Mouse (Mus musculus) regulatory T cell (primary cell): ENCODE results near the gene Gm20388.

Experiments
- in situ Hi-C: fragments of 300-600 bp; cut with MboI, MseI; formaldehyde crosslinking; loops from one replicate; pipeline ENCODE4 v1.15.1; 2025; ENCODE audit warnings: high pct_unique_total_duplicates

The Gm20388 gene

DNA sequence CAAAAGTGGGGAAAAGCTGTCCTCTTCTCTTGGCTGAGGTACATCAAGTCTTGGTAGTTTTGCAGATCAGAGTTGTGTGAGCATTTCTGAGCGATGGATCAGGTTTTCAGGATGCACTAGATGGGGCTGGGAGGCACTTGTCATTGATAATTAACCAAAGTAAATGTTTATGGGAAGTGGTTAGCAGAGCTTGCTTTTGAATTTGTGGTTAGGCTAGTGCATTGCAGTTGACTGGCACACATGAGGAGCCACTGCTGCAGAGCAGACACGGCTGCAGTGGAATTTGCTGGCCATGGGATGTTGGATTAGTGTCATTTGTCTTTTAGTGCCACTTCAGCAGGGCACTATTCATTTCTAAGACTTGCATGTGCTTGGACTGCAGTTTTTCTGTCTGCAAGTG is 3.5 kb downstream of the Gm20388 start:
- in situ Hi-C loops = loop anchor here (5.0 kb wide), 1 partner anchor 487 kb away; no protein-coding TSS in a partner anchor

DNA sequence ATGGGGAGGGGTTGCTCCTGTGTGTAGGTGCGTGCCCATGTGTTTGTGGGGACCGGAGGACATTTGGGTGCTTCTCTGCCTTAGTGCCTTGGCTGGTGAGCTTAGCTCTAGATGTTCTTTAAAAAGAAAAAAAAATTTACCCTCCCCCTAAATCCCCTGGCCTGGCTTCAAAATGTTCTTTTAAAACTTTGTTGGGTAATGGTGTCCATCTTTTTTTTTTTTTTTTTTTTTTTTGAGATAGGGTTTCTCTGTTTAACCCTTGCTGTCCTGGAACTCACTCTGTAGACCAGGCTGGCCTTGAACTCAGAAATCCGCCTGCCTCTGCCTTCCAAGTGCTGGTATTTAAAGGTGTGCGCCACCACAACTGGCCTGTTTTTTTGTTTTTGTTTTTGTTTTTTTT is 4.7 kb downstream of the Gm20388 start:
- in situ Hi-C loops = no loop called here

- in situ Hi-C loops = no loop called here
These were observed 5.7 kb downstream of the Gm20388 start for GRCm38 (mm10) chr8:119916237-119916892.

DNA sequence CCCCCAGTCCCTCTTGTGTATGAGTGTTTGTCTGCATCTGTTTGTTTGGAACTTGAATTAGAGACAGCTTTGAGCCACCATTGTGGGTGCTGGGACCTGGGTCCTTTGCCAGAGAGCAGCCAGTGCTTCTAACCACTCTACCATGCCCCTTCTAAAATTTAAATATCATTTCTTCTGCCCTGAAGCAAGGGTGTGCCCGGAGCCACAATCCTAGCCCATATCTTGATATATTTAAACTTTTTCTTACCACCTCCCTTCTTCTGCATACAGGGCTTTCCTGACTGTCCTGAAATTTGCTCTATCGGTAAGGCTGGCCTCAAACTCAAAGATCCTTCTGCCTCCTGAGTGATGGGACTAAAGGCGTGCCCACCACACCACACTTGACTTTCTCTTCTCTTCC is 6.8 kb downstream of the Gm20388 start:
- in situ Hi-C loops = no loop called here

- in situ Hi-C loops = no loop called here
These were observed 7.5 kb downstream of the Gm20388 start for GRCm38 (mm10) chr8:119918155-119918567.

DNA sequence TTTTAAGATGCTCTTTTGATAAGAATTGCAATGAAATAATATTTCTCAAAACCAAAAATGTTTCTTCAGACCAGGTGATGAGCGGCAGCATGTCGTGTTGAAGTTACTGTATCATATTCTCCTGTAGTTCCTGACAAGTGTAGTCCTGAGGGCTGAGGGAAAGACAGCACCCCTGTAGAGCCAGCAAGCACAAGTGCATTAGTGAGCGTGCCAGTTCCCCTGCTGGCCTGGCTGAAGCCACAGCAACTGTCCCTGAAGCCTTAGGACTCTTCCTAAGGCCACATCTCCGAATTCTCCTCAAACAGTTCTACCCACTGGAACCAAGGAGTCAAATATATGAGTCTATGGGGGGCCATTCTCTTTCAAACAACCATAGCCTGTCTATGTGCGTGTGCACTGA is 12.6 kb downstream of the Gm20388 start:
- in situ Hi-C loops = no loop called here

DNA sequence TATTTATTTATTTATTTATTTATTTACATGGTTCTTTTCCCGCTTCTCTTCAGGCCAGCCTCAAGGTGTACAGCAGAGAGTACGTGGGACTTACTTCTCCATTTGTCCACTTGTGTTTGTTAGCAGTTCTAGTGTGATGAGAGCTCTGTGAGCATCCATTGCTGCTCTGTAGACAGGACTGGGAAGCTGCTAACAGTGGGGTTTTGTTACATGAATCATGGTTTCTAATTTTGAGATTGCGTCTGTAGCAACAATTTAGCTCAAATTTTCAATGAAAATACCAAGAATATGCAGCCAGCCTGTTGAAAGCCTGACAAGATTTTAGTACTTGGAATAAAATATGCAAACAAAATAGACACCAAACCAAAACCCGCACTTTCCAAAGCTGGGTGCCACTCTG is 14.8 kb downstream of the Gm20388 start:
- in situ Hi-C loops = no loop called here

GRCm38 (mm10) chr8:119926474-119926873 is 15.8 kb downstream of the Gm20388 start:
- in situ Hi-C loops = no loop called here

DNA sequence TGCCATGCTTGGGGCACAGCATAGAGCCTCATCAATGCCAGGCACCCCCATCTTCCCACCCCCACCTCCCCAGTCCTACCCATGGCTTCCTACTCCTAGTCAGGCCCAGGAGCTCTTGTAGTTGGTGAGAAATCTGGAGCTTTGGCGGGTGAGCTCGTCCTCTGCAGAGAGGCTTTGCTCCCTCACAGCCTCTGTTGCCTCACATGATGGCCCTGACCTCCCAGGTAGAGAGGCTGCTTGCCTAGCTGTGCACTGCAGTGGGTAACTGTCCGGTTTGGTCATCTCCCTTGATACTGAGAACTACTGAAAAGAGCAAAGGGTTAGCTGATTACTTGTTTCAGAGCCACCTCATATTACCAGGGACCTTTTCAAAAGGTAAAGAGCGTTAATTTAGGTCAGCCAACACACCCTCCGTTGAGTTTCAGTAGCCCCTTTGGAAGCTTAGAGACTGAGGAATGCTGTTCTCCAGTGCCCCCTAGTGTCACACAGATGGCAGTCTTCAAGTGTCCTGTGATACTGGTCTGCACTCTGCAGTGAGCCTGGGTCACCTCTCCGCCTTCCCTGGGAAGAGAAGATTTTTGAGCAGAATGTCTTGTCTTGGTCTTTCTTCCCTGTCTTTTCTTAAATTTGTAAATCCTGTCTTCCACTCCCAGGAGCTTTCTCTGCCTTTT is 16.9 kb downstream of the Gm20388 start:
- in situ Hi-C loops = no loop called here

GRCm38 (mm10) chr8:119931317-119931716 is 20.7 kb downstream of the Gm20388 start:
- in situ Hi-C loops = no loop called here

- in situ Hi-C loops = no loop called here
These were observed 23.0 kb downstream of the Gm20388 start for GRCm38 (mm10) chr8:119933681-119934080.

DNA sequence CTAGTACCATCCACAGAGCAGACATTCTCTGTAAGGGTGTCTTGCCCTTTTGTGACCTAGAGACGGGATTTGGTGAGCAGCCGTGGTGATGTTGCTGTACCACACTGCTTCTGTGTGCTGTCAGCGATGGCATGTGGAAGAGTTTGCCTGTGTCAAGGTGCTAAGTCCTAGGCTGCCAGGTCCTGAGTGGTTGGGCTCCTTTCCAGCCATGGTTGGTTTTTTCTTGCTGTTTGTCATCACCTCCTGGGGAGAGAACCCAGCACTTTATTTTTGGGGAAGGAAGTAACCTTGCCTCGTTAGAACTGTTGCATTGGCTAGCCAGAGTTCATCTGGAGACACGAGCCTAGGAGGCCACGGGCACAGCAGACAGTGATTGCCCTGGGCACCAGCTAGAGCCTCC is 24.9 kb downstream of the Gm20388 start:
- in situ Hi-C loops = no loop called here

DNA sequence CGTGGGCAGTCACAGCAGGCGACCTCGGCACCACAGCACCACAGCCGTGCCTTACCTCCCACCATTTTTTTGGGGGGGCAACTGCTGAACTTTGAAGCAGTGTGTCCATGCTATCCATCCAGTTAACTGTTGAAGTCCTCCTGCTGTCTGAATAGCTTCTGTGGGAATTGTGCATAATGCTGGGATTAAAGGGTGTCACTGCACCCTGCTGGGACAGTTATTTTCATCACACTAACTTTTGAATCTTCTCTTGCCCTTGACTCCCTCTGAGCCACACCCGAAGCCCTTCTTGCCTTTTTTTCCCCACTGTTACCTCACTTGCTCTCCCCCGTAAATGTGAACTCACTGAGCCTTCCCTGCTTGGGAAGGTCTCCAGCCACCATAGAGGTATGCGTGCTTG is 27.8 kb downstream of the Gm20388 start:
- in situ Hi-C loops = no loop called here

DNA sequence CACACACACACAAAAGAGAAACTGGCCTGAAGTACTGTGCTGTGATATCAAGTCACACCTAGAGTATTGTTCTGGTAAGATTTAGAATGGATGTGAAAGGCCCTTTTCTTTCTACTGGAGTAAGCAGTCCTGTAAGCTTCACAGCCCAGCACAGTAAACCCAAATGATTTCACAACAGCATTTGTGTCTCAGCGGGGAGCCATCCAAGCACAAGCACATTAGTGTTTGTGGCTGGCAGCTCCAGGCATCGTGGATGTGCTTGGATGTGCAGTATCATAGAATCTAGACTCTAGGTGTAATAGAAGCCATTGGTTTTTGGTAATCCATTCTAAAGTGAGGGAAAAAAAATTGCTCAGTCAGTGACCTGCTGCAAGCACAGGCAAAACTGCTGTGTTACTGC is 28.7 kb downstream of the Gm20388 start:
- in situ Hi-C loops = no loop called here

DNA sequence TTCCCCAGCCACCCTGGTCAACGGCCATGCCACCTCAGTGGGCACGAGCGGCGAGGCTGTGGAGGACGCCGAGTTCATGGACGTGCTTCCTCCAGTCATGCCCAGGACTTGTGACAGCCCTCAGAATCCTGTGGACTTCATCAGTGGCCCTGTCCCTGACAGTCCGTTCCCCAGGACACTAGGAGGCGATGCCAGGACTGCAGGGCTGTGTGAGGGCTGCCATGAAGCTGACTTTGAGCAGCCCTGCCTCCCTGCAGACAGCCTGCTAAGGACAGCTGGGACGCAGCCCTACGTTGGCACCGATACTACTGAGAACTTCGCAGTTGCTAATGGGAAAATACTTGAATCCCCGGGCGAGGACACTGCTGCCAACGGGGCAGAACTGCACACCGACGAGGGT is 30.8 kb downstream of the Gm20388 start:
- in situ Hi-C loops = no loop called here

GRCm38 (mm10) chr8:119943616-119944015 is 33.0 kb downstream of the Gm20388 start:
- in situ Hi-C loops = no loop called here

GRCm38 (mm10) chr8:119944096-119944811 is 33.6 kb downstream of the Gm20388 start:
- in situ Hi-C loops = no loop called here

DNA sequence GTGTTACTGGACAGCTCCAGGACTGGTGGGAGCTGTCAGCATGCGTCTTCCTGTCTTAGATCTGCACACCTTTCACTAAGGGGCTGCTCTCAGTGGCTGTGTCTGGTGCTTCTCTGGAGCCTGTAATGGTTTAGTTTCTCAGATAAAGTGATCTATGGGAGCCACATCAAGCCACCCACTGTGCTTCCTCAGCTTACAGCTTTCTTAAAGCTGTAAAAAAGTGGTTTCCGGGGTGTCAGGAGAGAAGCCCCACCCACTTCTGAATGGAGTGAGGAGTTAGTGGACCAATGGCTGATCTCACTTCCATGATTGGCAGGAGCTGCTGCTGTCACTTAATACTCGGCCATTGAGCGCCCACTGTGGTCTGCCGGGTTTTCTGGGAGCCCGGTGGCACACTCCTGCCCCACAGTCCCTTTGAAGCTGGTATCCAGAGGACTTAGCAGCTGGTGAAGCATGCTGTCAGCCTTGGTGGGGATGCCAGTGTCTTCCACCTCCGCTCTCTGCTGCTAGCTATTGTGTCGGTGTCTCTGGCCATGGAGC is 35.8 kb downstream of the Gm20388 start:
- in situ Hi-C loops = loop anchor here (5.0 kb wide), 1 partner anchor 126 kb away; no protein-coding TSS in a partner anchor

DNA sequence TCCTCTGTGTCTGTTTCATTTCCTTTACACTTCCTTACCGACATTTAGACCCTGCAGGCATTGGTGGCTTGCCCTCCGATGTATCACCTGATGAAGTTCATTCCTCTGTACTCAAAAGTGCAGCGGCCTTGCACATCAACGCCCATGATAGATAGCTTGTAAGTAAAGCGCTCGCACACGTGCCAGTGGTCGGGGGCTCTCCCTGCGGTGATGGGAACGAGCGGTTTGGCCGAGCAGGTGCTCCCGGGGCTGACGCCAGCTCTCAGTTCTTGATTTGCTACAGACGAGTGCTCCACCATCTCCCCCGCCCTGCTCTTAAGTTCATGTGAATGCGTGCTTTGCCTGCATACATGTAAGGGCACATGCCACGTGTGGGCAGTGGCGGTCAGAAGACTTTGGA is 37.0 kb downstream of the Gm20388 start:
- in situ Hi-C loops = loop anchor here (5.0 kb wide), 1 partner anchor 125 kb away; no protein-coding TSS in a partner anchor

DNA sequence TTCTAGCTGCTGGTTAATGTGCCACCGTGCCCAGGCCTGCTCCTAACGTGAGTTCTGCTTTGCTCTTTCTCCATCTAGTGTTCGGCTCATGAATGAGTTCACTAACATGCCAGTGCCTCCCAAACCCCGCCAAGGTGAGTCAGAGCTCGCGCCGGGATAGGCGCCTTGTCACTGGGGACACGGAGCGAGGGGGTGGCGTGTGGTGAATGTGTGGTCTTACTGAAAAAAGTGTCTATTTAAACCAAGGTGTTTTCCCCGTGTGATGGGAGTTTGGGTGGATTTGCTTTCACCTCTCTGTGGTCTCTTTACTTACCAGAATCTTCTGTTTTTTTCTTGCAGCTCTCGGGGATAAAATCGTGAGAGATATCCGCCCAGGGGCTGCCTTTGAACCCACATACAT is 37.7 kb downstream of the Gm20388 start:
- in situ Hi-C loops = loop anchor here (5.0 kb wide), 1 partner anchor 124 kb away; no protein-coding TSS in a partner anchor

- in situ Hi-C loops = no loop called here
These were observed 41.6 kb downstream of the Gm20388 start for GRCm38 (mm10) chr8:119952282-119952681.

DNA sequence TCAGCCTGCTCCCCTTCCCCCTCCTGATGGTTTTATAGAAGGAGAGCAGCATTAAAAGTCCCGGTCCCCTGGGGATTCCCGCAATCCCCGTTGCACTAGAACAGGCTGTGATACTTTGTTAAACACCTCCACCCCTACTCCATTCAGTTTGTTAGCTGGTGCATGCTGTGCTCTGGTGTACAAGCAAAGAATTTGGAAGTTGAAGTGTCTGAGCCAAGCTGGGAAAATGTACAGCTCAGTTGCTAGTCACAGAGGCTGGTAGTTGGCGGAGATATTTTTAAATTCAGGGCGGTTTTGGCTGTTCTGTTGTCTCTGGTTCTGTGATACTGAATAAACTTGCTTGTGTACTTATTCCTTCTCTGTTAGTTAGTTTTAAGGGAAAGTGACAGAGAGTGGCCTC is 42.1 kb downstream of the Gm20388 start:
- in situ Hi-C loops = no loop called here
